Mouse (Mus musculus): Measurements from ENCODE around the gene Arg1.

DNA sequence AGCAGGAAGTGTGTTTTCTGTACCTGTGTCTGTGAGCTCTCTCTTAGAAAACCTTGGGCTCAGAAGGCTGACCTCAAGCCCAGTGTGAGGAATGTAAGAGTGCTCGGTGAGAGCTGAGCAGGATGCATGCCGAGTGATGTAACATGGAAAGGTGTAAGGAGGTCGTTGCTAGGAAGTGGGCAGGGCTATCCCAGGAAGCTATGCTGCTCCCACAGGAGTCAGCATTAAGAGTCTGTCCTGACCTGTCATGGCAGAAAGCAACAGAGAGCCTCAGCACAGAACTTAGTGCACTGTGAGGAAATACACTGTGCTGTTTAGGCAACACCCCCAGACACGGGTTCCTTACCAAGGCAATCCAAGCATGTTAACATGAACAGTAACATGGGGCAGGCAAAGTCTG, 45.6 kb upstream of the Arg1 start:
- TF ChIP-seq CTCF (IDR thresholded peaks at IDR 0.05; ENCODE audit: borderline replicate concordance, extremely low read depth, insufficient read depth, insufficient read length) (no peak), POLR2A (IDR thresholded peaks at IDR 0.05; ENCODE audit: borderline replicate concordance, extremely low read depth, insufficient read depth, insufficient read length, poor library complexity, severe bottlenecking) (no peak)

Data from brain, embryonic 14.5 days (tissue).